Mouse (Mus musculus) urinary bladder, postnatal 4 days (tissue): ENCODE data around the gene Popdc2.

Experiments used
- DNase-seq, 2 experiments: peaks; one replicate each; pipeline ENCODE4 v3.0.0; 2021 to 2022; ENCODE audit warnings: low spot score in 2 of 2

Popdc2 gene

DNA sequence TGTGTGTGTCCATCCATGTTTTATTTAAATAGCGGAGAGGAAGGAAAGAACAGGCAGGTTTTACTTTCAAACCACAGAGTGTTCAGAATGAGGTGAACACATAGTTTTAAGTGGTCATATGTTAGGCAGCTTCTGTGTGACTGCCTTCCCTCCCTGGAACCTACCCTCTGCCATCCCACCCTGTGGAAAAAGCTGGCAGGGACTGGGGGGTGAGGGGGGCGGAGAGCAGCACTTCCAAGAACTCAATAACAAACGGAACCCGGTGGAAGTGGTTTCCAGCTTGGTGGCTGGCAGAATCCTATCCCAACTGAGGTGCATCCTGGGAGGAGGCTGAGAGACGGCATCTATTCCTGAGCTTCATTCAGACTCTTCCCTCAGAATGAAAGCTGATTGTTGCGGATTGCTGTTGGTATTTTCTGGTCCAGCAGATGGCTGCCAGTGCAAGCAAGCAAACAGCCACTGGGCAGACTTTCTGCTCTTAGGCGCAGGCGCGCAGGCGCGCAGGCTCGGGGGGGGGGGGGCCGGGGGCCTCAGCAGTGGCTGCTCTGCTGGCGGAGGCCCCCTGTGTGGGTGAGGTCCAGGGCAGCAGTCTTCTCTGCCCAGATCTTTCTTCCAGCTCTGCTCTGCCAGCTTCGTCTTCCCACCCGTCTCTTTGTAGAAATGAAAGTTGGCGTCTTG is 14.3 kb downstream of the Popdc2 start:
- no peak for DNase-seq

DNA sequence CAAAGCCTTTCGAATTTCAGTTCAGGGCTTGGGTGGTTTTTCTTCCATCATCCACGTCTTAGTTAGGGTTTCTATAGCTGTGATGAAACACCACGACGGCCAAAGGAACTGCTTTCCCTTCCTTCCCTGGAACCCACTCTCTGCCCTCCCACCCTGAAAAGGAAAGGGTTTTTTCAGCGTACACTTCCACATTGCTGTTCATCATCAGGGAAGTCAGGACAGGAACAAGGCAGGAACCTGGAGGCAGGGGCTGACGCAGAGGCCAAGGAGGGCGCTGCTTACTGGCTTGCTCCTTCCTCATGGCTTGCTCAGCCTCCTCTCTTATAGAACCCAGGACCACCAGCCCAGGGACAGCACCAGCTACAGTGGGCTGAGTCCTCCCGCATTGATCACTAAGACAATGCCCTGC is 14.8 kb downstream of the Popdc2 start:
- no peak for DNase-seq

DNA sequence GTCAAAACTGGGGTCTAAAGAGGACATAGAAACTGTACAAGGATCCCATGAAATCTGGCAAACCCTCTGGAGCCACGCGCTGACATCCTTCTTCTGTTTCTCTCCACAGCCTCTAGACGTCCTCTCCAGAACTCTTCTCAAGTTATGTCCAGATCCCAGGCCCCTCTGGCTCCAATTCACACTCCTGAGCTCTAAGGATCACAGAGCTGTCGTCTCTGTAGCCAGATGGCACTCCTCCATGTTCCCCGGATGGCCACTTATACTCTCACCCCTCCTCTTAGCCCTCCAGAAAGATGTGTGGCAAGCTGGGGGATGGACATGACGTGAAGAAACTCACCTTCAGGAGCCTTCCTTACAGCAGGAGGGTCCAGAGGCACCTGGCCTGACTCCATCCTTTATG is 15.5 kb downstream of the Popdc2 start:
- no peak for DNase-seq

DNA sequence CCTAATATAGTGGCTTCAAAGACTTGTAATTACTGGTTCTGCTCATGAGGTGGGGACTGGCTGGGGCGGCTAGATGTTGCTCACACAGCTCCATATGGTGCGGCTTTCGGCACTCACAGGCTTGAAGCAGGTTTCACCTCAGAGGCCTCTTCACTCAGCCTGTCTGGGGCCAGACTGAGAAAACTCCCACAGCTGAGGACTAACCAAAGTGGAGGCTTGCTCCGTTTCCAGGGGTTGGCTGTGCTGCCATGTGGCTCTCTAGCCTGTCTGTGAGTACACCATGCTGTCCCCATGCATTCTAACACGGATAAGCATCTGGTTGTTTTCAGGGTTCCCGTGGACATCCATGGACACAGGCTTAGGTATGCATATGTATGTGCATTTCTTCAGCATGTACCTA is 16.6 kb downstream of the Popdc2 start:
- DNase-seq, result no peak

DNA sequence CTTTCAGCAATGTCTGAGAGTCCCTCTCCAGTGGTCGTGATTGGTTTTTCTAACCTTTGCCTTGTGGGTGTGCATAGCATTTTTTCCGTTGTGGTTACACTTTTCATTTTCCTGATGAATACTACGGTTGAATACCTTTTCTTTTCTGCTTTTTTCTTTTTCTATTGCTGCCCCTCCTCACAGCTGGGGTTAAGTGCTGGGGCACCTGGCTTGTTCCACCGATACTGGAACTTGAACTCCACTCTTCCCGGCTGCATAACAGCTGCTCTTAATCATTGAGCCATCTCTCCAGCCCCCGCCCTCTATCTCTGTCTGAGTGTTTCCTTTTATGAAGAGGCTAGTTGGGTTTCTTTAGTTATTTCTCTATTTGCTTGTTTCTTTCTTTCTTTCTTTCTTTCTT is 17.1 kb downstream of the Popdc2 start:
- no peak for DNase-seq

DNA sequence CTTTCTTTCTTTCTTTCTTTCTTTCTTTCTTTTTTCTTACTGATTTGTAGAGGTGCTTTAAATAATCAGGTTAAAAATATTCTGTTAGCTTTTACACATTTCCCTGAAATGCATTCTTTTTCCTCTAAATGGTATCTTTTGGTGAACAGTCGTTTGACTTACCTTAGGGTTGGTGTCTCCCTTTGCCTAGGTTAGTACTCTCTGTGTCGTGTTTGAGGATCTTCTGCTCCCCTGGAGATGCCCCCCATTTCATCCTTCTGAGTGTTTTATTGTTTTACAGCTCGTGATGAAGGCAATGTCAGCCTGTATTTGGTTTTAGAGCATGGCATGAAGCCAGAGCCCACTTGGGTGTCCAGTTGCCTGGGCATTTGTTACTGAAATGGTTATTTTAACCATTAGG is 17.5 kb downstream of the Popdc2 start:
- DNase-seq, result no peak

DNA sequence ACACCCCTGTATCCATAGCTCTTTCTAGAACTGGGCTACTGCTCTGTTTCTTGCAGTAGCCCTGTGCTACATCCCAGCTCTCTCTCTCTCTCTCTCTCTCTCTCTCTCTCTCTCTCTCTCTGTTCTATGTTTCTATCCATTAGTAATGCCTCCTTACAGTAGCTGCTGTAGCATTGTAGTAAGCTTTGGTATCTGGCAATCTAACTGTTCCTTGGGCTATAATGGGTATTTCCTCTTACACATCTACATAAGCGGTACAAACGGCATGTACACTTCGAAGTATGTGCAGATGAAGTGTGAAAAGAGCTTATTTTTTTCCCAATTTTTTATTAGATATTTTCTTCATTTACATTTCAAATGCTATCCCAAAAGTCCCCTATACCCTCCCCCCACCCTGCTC is 17.9 kb downstream of the Popdc2 start:
- no peak for DNase-seq

DNA sequence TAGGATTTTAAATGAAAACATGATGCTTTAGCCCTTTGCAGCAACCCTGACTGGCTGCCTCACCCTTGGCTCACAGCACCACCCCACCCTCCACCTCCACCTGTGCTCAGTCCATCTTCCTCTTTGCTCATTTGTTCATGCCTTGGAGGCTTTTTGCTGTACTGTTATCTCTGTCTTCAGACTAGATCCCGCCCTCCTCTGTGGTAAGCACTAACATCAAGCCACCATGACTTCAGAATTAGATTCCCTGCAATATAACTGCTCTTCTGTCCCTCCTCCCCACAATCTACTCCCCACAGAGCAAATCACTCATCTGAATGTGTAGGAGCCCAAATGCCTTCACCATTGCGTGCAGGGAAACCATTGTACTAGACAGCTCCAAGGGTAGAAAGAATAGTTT is 21.7 kb downstream of the Popdc2 start:
- DNase-seq, result no peak

DNA sequence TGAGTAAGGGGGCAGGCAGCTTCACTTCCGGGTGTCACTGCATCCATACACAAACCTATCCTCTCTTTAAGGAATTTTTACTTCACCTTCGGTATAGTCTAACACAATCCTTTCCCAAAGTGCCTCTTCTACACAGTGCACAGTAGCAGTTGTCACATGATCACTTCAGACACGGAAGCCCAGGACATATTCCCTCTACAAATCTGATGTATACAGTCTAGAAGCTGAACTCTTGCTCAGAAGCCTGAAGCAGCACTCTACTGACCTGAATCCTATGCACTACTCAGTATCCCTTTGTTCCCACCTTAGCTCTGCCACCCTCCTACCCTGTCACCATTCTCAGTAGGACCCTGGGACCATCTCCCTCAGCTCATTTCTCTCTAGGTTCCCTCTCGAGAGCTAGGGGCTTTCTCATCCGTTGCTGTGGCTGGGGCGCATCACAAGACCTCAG is 23.2 kb downstream of the Popdc2 start:
- DNase-seq, result no peak

DNA sequence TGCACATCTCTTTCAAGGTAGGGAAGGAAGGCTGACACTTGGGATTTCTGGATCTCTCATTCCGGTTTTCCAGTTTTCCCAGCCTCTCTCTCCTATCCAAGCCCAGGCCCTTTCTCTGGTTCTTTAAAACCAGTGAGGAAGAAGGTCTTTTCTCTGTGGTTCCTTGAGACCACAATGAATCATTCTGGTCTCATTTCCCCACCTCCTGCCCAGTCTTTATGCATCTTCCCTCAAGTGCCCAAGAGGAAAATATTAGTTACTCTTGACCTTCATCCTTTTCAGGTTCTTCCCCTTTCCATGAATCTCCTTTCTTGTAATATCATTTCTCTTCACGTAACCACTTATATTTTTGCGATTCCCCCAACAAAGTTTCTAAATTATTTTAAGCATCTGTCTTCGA is 23.7 kb downstream of the Popdc2 start:
- DNase-seq, result no peak

DNA sequence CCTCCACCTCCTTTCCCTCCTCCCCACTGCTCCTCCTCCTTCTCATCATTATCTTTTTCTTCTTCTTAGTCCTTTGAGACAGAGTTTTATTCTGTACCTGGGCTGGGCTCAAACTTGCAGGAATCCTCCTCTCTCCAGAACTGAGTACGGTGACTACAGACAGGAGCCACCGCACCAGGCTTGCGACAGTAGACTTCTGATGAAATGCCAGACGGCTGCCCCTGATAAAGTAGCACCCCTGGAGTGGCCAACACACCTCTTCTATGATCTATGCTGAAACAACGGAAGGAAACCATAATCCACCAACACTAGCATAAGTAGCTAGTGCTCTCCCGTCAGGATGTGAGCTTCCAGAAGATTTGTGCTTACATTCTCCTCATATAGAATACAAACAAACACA is 25.4 kb downstream of the Popdc2 start:
- DNase-seq, result no peak

DNA sequence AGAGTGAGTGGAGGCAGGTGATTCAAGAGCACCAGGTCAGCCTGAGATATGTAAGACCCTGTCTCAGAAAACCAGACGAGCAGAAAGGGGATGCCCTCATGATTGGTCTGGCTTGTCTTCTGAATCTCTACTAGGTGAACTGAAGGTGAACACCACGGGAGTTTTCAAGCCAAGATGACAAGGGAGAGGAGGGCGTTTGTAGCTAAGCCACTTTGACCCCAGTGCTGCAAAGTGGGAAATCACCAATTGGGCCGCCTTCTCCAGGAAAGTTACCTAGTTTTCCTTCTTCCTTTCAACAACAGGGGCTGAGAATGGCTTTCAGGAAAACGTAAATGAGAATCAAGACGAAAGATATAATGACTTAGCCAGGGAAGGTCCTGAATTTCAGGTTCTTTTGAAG is 26.7 kb downstream of the Popdc2 start:
- DNase-seq, result no peak

DNA sequence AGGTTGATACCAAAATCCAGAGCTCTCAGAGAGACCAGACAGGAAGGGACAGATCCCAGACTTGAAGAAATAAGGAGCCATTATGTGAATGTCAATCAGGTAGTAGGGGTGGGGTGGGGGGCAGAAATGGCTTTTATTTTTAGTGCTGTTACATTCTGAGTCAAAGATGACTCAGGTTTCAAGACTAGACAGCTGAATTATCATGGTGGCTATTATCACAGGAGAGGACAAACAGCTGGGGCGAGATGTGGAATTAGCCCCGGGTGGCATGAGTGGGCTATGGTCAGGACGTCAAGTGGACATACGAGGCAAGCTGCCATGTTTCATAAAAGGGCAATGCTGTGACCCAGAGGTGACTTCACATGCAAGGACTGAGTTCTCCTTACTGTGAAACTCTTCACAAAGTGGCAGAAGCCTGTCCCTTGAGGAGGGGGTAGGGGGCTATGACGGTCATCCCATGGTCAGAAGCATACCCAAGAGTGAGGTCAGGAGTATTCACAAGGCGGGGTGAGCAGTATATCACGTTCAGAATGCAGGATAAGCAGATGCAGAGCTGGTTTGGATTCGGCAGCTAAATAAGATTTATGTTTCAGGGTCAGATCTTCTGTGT is 27.4 kb downstream of the Popdc2 start:
- no peak for DNase-seq

DNA sequence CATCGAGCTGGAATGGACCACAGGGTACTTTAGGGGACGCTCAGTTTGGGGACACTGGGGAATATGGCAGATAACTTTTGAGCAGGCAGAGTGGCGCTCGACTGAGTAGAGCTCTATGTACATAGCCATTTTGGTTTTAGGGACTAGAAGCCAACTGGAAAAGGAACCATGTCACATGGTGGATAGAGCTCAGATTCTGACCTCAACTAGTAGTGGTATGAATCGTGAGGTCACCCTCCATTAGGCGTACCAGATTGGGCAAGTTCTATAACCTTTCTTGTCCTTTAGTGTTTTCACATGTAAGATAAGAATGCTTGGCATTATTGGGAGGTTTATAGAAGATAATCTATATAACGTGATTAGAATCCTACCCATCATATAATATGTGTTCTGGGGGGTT is 28.3 kb downstream of the Popdc2 start:
- DNase-seq, result no peak

DNA sequence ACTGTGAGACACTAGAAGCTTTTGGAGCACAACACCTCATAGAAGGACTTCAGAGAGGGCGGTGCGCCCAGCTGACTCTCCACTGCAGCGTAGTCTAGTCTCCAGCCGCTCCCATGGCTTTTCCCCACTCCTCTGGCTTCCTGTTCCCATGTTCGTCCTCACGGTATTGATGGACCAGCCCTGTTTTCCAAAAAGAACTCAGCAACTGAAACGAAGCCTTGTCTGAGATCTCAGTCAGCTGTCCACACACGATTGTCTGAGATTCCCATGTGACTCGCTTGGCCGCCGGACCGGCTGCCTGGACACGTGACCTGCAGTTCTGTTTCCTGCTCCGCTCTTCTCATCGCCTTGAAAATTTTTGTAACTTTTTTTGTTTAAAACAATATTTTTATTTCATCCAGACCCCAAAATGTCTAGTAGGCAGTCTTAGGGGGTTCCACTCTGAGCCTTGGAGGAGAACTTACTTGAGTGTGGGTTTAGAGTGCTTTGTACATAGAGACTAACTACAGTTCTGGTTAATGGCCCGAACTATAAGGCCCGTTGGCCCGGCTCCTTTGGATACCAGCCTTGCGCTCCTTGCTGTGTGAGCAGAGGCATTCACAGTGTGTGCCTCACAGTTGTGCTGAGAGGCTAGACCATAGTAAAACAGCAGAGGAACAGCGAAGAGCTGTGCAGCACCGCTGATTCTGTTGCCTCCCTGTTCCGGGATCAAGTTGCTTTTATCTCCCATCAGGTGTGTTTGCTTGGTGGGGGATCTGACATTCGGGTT is 30.3 kb downstream of the Popdc2 start:
- DNase-seq, result no peak

DNA sequence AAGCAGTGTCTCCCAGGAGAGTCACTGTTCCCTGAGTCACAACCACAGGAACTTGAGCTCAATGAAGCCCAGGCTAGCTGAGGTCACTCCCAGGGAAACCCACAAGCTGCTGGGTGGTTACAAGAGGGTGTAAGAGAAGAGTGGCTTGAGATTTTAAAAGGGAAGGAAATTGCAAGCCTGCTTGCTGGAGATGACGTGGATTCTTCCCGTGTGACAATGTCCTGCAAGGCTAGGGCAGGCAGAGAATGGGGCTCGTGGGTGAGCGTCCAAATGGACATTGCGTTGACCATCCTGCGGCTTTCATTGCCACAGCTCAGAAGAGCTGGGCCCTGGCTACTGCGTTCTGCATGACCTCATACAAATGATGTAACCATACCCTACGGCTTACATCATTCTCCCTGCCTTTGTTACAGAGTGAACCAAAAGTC is 32.2 kb downstream of the Popdc2 start:
- no peak for DNase-seq

DNA sequence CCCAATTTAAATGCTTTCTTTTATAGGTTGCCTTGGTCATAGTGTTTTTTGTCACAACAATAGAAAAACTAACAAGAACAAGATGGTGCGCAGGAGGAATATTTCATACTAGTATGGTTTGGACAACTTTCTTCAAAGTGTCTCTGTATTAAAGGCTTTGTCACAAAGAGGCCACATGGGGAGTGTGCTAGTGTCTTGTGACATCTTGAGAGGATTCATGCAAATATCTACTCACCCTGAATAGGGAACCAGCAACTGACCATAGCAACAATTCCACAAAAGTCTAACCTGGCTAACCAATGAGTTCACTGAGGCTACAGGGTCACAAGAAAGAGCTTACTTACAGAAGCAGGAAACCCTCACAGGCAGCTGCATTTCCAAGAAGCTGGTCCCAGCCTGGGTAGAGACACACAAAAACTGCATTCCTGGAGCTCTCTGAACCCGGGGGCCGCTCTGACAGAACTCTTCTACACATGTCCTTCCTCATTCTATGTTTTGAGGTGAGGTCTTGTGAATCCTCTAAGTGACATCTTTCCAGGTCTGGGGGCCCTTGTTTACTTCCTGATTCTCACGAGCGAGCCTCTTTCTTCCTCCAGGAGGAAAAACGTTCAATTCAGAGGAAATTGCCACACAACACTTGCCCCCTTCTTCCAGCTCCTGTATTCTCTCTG is 33.2 kb downstream of the Popdc2 start:
- no peak for DNase-seq

DNA sequence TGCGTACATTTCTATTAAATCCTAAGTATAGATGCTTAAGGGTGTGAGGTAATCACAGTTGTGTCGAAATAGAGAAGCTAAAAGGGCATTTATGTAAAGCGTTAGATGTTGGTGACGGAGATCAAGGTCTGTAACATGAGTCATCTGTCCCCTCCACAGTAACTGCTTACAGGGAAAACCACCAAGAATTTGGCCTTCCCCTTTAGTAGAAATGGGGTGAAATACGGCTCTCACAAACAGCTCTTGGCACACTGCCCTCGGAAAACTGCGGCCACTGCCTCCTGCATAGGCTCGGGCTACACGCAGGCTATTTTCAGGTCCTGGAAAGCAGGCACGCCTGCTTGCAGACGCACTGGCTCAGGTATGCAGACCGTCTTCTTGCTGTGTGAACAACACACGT is 34.1 kb downstream of the Popdc2 start:
- DNase-seq, result peak; percentile 63 to 81

DNA sequence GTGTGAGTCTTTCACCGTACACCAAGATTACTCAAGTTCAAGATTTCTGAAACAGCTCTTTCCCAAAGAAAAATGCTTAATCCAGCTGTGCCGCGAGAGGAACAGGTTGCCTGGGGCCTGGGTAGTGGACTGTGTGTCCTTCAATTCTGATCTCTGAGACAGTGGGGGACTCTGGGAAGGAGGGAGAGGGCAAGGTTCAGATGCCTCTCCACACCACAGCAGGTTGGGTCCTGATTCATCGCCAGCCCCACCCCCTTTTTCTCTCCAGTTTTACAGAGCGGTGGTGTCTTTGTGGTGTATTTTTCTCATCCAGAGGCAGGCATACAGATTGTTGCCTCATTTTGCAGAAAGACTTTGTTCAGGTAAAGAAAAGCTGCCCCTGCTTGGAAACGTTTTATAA is 36.3 kb downstream of the Popdc2 start:
- DNase-seq, result no peak

DNA sequence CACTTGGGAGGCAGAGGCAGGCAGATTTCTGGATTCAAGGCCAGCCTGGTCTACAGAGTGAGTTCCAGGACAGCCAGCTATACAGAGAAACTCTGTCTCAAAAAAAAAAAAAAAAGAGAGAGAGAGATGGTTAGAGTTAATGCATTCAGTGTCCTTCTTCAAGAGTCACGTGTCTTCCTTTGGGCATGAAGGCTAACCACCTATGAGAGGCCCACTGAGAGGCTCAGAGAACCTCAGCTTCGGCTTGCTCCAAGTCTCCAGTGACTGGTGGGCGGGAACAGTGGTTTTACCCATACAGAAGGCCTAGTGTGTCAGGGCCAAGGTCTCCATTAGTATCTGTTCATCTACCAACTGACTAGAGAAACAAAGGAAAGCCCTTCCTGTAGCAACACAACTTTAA is 37.1 kb downstream of the Popdc2 start:
- no peak for DNase-seq

DNA sequence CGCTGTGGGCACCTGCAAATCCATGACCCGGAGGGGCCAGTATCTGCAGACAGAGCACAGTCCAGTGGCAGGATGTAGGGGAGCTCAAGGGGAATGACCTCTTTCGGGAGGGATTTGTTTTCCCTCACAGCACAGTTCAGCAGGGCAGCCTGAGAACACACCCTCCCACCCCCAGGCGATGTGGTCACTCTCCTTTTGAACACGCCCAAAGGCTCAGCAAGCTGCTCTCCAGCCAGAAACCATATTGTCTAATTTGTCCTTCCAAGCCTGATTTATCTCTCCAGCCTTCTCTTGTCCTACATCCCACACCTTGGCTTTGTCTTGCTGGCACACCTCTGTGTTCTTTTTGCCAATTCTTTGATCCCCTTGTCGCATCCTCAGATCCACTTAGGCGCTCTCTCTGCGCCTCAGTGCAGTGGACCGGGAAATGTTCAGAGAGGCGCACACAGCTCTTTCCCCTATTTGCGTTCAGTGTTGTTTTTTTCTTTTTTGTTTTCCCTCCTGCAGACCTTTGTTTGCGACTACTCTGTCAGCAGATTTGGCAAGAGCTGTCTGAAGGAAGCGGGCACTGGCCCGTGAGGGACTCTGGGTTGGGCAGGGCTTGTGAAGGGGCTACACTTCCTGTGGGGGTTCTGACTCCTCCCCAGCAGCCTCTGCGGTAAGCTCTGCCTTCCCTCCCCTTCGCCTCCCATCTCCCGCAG is 37.7 kb downstream of the Popdc2 start:
- DNase-seq, result peak in 1 of 2 experiments; percentile 28
